Mouse (Mus musculus): Measurements from ENCODE around the gene Tnip1.
"Not testable (repeated sequence)": the region's sequence is repeated elsewhere in the genome, so short reads cannot be mapped to it uniquely, and the experiment has no call there.

The Tnip1 gene

DNA sequence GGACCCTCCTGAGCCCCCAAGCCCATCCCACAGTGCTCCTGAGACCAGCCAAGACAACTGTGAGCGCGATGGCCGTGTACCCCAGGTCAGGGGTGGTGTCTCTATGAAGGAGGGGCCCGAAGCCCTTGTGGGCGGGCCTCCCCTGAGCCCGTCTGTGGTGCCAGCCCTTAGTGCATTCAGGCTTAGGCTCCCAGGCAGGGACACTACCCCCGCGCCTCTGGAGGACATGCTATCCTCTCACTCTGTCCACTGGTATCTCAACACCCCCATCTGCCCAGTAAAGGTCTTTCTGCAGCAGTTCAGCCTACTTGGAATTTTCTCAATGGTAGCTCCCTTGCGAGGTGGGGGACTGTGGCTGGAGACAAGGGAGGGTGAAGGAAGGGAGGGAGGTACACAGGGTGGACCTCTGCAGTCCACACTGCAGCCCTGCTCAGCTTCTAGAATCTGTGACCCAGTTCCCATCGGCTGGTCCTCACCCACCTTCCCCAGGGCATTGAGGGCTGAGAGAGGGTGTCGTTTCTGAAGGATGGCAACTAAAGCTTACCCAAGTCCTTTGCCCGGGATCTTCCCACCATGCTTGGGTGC, 52.5 kb downstream of the Tnip1 start:
- no peak for DNase-seq (ENCODE audit: low read depth, low spot score)

DNA sequence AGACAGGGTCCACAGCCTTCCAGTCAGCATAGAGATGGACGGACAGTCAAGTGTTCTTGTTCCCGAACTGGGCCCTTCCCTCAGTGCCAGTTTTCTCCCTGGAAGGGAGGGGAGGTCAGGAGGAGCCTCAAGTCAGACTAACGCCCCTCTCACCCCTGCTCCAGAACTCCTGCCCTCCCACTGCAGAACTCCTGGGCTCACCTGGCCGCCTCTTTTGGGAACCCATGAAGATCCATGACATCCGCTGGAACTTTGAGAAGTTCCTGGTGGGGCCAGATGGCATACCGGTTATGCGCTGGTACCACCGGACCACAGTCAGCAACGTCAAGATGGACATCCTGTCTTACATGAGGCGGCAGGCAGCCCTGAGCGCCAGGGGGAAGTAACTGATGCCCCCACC, 53.4 kb downstream of the Tnip1 start:
- no peak for DNase-seq (ENCODE audit: low read depth, low spot score)

DNA sequence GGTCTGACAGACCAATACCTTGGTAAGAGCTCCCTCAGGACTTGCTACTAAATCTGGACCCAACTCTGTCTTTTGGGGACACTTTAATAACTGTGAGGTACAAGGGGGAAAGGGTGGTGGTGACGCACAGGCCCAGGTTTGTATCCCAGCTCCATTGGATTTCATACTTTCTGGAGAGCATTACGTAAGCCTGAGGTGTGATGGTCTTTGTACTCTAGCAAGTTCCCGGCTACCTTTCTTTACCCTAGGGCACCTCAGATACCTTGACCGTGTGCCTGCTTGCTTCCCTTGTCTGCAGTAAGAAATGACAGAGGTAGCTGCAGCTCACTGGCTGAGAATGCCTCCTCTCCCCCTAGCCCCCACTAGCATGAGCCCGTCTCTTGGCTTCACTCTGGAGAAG, 55.5 kb downstream of the Tnip1 start:
- no peak for DNase-seq (ENCODE audit: low read depth, low spot score)

DNA sequence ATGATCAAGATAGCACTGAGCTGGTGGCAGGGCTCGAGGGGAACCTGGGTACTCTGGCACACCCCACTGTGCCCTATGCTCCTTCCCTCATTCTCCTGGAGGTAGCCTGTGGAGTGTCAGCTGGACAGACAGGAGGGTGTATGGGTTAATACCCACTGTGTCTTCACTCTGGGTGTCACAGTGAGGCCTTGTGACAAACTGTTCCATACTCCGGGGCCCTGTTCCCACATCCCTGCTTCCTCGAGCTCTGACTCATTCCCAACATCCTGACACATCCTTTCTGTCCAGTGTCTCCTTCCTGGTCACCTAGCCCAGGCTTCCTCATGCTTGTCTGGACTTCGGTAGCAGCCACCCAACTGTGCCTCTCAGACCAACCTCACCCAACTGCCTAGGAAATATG, 56.3 kb downstream of the Tnip1 start:
- peak; percentile 18 for DNase-seq (ENCODE audit: low read depth, low spot score)

DNA sequence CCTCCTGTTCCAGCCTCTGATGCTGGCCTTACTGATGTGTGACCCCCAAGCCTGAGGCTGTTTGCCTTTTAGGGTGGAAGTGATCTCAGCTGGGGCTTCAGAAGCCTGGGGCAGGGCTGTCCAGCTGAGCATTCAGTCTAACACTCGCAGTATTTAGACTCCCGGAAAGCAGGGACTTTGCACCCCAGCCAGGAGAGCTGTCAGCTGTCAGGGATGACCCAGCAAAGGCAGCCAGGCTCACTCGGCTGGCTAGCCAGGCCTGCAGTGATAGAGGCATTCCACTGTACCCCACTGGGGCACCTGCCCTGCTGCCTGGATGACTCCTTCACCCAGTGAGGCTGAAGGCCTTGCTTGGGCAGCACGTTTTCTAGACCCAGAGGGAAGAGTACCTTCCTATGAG, 56.8 kb downstream of the Tnip1 start:
- DNase-seq (ENCODE audit: low read depth, low spot score): no peak

DNA sequence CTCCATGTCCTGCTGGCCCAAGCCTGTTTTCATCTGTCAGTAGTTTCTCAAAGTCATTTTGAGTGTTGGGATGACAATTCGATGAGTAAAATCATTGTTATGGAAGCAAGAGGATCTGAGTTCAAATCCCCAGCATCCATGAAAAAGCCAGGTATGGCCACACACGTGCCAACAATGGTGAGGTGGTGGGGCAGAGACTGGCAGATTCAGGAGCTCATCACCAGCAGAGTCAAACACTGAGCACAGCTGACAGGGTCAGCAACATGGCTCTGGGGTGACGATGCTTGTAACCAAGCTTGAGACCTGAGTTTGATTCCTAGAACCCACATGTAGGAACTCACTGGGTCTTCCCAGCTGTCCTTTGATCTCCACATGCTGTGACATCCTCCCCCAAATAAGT, 57.6 kb downstream of the Tnip1 start:
- DNase-seq (ENCODE audit: low read depth, low spot score): no peak

DNA sequence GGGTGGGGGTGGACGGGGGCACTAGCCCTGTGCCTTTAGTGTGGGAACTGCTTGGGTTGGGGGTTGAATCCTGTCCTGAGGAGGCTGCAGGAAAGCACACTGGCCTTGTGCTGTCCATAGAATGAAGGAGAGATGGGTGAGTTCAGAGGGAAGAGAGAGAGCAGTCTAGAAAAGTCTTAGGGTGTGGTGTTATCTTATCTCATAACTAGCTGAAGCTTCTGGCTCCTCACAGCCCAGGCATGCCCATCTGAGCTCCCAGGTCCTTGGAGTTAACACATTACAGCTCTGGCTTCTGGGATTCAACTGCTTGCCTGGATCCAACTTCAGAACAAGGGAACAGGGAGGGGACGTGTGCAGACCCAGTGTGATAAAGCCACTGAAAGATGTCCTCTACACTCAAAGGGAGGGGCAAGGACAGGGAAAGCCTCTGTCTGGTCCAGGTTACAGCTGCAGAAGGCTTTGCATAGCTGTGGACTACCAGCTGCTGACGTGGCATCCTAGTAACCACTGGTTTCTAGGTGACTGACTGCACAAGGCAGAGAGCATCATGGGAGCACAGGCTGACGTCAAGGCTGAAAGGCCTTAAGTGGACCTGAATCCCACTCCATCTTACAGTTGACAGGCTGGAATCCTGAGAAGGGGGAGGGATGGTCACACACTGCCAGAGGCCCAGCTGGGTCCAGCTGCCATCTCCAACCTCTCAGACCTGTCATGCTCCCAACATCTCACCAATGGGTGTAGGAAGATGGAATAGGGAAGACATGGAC, 58.6 kb downstream of the Tnip1 start:
- no peak for DNase-seq (ENCODE audit: low read depth, low spot score)

DNA sequence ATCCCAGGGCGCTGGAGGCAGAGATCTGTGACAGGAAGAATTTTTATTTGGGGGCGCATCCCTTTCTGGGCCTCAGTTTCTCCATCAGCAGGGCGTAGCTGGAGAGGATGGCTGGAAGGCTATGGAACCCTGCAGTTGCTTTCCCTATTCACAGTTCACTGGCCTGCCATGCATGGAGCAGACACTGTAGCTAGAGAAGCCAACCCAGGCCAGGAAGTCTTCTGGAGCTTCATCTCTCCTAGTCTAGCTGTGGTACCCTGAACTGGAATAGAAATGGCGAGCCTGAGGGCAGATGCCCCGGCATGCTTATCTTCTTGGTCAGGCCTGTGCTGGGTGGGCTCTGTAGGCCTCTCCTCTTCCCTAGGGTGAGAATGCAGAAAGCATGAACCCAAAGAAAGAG, 59.4 kb downstream of the Tnip1 start:
- no peak for DNase-seq (ENCODE audit: low read depth, low spot score)

DNA sequence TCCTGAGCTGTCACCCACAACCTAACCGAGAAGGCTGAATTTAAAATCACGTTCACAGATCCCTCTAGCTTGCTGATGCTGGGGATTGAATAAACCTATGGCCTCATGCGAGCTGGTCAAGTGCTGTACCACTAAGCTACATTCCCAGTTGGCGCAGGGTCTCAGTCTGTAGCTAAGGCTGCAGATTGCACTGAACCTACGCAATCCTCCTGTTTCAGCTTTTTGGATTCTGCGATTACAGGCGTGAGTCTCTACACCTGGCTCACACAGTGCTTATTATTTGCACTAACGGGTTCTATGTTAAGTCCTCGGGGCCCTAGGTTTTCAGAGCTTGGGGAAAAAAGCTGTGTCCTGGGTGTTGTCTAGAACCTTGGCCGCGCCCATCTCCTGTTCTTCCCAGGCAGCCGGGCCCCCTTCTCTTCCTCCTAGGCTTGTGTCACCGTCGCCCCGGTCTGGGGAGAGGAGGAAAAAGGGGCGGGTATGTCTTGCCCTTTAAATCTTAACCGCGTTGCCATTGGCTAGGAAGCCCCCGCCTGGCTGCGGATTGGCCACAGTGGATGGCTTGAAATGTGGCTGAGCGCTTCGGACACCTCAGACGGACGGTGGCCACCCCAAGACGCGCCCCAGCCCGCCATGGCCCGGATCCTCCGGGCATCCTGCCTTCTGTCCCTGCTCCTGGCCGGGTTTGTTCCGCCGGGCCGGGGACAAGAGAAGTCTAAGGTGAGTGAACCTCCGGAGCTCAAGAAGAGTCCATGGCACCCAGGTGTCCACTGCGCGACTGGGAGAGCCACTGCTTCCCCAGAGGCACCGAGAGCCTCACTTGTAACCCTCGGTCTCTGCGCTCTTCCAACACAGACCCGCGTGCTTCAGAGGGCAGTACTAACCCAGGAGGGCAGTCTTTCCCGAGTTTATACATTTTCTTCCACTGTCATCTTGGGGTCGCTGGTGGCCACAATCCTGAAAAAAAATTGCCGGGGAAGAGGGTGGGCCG, 60.1 kb downstream of the Tnip1 start, which contains the start of gene Gpx3:
Gpx3 (plus strand) TSS at position 121 of the 991 bp plus-strand sequence.
- no peak for DNase-seq (ENCODE audit: low read depth, low spot score)

DNA sequence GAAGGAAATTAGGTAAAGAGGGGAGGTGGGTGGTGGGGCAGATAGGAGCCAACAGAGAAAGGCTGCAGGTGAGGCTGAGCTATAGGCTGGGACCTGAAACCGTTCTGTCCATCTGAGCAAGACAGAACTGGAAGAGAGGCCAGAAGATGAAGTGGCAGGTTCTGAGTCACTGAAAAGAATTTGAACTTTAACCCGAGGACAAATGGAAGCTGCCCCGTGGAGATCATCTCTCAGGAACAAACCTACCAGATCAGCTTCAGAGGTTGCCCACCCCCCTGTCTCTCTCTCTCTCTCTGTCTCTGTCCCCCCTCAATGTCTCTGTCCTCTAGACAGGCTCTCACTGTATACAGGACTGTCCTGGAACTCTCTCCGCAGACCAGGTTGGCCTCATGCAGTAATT, 63.1 kb downstream of the Tnip1 start:
- DNase-seq (ENCODE audit: low read depth, low spot score): peak; percentile 52

DNA sequence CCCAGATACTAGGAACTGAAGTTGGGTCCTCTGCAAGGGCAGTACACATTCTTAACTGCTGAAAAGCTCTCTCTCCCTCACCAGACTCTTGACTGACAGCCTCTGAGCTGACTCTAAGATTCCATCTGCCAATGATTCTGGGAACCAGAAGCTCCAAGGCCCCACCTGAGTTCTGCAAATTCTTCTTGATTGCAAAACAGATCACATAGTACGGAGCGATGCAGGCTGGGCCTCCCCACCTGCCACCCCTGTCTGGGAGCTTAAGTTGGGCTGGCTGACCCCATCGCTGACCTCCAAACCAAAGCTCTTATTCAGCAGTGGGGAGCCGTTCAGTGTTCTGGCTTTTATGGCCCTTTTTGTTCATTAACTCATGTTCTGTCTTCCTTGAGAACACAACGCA, 65.2 kb downstream of the Tnip1 start:
- no peak for DNase-seq (ENCODE audit: low read depth, low spot score)

DNA sequence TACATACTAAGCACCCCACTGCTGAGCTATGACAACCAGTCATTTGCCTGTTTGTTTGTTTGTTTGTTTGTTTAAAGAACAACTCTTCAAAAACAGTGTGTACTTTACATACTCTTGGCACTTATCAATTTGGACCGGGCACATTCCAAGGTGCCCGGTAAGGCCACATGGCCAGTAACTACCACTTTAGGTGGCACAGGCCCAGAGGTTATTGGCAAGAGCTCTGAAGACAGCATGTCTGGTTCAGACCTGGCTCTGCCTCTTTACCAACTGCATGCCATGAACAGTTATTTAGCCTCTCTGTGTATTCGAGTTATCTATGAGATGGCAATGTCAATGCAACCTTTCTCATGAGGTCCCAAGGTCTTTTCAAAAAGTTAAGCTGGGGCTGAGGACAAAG, 66.1 kb downstream of the Tnip1 start:
- not testable (repeated sequence) for DNase-seq (ENCODE audit: low read depth, low spot score)

DNA sequence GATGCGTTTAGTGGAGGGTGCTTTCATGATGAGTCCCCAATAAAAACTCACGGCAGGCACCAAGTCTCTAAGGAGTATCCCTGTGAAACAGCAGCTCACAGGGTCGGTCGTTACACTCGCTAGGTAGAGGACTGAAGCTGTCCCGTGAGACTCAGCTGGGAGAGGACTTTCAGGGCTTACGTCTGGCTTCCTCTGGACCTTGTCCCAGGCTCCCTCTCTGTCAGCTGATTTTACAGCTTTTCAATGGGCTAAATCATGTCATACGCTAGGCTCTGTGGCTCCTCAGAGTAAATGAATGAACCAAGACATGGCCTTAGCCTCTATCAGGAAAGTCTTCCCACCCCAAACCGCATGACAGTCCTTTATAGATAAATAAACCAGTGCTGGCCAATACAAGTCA, 68.1 kb downstream of the Tnip1 start:
- no peak for DNase-seq (ENCODE audit: low read depth, low spot score)

DNA sequence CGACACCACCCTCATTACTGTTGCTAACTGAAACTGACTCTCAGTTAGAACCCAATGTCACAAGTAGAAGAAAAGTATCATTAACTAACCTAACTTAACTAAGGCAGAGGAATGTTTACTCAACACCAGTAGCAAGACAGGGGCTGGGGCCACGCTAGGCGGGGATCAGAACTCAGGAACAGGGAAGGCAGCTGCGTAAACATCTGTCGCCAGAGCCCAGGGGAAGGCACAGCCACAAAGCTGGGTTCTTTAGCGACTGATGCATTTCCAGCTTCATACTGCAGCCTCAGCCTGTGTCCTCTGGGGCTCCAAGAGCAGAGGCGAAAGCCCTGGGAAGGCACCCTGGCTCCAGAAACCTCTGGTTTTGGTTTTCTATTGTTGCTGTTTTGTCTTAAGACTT, 70.6 kb downstream of the Tnip1 start:
- no peak for DNase-seq (ENCODE audit: low read depth, low spot score)

DNA sequence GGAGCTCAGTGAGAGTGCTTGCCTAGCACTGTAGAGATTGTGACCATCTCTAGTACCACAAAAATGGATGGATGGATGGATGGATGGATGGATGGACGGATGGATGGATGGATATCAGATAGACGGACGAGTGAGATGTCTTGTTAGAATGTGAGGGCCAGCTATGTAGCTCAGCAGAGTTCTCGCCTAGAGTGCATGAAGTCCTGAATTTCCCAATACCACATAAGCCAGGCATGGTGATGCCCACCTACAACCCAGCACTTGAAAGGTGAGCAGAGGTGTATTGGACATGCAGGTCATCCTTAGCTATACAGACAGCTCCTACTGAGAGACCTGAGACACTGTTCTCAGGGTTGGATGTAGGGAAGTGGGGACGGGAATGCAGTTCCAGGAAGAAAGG, 71.4 kb downstream of the Tnip1 start:
- DNase-seq (ENCODE audit: low read depth, low spot score): no peak

DNA sequence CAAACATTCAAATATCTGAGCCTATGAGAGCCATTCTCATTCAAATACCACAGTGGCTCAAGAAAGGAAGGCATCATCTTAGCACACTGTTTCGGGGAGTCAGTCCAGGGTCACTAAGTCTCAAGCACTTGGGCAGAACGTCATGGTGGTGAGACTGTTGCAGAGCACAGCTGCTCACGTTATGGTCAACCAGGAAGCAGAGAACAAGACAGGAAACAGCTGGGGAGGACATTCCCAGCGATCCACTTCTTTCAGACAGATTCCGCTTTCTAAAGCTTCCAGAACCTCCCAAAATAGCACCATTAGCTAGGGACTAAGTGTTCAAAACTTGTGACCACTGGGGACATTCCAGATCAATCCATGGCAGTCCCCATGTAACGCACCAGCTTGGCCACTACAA, 74.8 kb downstream of the Tnip1 start:
- no peak for DNase-seq (ENCODE audit: low read depth, low spot score)

DNA sequence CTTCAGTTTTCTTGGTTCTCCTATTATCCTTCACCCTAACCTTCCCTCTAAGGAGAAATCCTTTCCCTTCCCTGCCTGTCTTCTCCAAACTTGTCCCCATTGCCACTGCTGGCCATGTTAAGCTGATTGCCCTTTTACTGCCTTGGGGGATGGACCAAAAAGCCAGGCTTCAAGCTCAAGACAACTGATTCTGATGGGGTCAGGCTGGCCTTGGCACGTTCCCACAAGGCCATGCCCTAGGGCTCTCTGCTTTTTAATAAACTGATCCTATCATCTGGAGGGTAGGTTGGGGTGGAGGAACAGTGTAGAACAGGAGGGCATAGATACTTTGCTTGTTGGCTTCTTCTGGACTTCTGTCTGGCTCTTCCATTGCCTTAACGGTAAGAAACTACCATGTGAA, 77.3 kb downstream of the Tnip1 start:
- DNase-seq (ENCODE audit: low read depth, low spot score): no peak

DNA sequence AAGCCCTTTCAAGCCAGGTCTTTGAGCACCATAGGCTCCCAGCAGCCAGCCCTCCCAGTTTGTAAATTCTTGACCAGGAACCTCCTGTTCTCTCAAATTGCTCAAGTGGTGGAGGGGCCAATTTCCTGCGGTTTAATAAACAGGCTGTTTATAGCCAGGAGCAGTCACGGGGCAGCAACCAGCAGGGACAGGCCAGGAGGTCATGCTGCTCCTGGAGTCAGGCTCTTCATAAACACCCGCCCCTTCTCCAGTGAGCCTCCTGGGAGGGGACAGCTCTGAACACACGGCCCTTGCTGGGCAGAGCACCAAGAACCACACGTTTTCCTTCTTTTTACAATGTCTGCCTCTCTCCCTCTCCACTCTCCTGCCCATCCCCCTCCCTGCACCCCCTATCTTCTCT, 77.8 kb downstream of the Tnip1 start:
- peak; percentile 37 for DNase-seq (ENCODE audit: low read depth, low spot score)

DNA sequence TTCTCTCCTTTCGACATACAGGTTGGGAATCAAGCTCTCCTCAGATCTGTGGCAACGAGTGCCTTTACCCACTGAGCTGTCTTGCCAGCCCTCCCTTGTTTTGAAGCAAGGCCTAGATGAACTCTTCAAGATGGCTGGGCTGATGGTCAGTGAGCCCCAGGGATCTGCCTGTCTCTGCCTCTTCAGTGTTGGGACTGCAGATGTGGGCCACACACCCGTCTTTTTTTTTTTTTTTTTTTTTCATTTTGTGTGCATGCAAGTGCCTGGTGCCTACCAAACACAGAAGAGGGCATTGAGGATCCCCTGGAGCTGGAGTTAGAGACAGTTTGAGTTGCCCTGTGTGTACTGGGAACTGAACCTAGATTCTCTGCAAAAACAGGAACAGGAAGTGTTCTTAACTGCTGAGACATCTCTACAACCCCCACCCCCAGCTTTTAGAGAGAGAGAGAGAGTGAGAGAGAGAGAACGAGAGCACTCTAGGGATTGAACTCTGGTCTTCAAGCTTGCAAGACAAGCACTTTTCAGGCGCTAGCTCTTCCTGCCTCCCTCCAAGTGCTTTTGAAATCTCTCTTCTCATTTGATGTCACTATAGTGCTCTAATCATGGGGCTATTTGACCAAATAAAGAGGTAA, 78.4 kb downstream of the Tnip1 start:
- DNase-seq (ENCODE audit: low read depth, low spot score): no peak

DNA sequence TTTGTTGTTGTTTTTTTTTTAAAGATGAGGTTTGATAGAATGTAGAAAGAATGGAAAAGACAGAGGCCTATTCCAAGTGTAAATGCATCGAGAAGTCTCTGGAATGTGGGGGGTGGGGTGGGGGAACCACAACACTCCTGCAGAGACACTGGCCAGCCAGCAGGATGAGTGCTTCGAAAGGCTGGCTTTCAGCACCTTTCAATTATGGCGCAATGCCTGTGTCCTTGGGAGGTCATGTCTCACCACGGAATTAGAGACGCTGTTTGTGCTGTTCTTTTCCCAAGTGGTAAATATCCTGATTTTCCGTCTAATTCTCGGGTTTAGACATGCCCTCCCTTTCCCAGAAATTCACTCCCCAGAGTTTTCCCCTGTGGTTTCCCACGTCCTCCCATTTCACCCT, 80.0 kb downstream of the Tnip1 start:
- DNase-seq (ENCODE audit: low read depth, low spot score): peak; percentile 89

DNA sequence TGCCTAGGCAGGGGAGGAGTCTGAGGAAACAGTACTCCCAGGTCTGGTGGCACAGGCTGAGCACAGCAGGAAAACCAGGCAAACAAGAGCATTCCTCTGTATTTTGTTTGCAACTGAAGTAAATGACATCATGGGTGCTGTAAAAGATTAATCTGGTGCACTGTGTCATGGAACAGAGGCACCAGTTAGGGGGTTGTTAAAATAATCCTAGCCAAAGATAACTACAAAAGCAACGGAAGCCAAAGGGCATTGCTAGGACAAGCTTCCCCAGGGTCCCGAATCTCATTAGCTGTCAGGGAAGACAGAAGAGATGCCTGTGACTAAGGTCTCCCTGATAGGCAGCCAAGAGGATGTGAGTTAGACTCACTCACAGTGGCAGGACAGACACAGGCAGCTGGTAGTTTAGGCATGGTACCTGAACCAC, 81.7 kb downstream of the Tnip1 start:
- peak; percentile 84 for DNase-seq (ENCODE audit: low read depth, low spot score)

DNA sequence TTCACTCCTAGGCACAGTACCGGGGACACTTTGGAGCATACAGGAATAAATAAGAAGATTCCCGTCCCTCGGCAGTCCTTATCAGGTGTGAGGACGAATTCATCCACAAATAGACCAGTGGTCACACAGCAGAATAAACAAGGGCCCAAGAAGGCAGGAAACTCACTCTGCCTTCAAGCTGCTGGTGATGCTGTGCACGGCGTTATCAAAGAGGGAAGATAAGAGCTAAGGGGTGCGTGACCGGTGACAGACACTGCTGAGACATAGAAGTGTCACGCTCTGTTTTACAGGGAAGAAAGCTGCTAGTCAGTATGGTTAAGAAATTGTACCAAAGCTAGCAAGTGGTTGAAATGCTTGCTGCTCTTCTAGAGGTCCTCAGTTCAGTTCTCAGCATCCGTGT, 82.8 kb downstream of the Tnip1 start:
- no peak for DNase-seq (ENCODE audit: low read depth, low spot score)
